Mouse (Mus musculus) embryo, embryonic 11 days (tissue): ENCODE measurements around the gene Smim6.

ENCODE experiments used
- DNase-seq: peaks from one replicate; pipeline ENCODE4 v3.0.0-alpha.2; 2015

The Smim6 gene

GRCm38 (mm10) chr11:115941980-115942379 lies 30.2 kb downstream of the Smim6 start:
- DNase-seq, result no peak

DNA sequence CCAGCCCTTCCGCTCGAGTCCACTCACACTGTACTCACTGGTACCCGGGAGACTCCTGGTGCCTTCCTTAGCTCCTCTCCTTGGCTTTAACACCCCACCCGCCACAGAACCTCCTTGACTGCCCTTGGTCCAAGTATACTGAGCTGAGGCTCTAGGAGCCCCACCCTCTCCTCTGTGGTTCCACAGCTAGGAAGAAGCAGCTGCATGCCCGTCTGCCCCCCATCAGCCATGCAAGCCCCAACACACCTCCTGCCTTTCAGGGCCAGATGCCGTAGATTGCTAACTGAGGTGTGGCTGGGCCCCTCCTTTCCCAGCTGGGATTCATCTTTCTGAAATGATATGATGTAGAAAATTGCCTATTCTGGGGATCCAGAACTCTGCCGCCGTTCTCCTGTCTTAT lies 33.4 kb downstream of the Smim6 start:
- no peak for DNase-seq

- DNase-seq, result no peak
Measured at GRCm38 (mm10) chr11:115946221-115946828, 34.5 kb downstream of the Smim6 start.

GRCm38 (mm10) chr11:115948316-115948715 lies 36.5 kb downstream of the Smim6 start:
- no peak for DNase-seq

- DNase-seq, result no peak
Measured at GRCm38 (mm10) chr11:115950719-115951118, 38.9 kb downstream of the Smim6 start.

DNA sequence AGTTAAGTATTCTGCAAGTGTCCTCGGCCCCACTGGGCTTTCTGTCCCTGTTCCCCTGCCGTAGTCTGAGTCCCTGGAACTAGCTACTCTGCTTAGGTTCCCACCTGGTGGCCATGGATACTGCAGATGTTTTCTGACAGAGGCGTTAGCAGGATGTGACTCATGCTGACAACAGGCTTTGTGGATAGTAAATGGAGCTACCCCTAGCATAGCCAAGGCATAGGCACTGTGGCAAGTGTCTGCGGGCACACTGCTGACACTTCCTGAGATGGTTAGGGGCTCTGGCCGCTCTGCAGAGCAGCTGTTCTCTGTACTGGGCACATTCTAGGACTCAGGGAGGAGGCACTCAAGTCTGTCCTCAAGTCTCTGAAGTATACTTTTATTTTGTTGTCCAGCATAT lies 42.9 kb downstream of the Smim6 start:
- no peak for DNase-seq

- DNase-seq, result no peak
Measured at GRCm38 (mm10) chr11:115955195-115955858, 43.5 kb downstream of the Smim6 start.

GRCm38 (mm10) chr11:115956453-115956852 lies 44.6 kb downstream of the Smim6 start:
- DNase-seq, result peak; percentile 73

DNA sequence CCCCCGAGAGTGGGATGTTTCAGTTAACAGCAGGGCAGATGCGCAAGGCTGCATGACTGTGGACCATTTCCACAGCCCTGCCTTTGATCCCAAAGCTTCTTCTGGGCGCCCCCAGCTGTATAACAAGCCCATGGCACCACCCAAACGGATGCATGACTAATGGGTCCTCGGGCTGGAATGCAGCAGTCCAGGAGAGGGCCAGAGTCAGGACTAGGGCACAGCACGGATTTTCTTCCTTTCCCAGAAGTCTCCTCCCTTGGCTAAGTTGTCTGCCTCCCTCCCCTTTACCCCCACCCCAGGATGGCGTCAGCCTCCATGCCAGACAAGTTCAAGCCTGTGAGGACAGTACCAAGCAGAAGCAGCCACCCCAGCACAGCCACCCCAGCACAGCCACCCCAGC lies 46.2 kb downstream of the Smim6 start:
- DNase-seq, result no peak

- DNase-seq, result no peak
Measured at GRCm38 (mm10) chr11:115959018-115959417, 47.2 kb downstream of the Smim6 start.

- DNase-seq, result no peak
Measured at GRCm38 (mm10) chr11:115962651-115963412, 51.0 kb downstream of the Smim6 start.
